Mouse (Mus musculus) stomach, embryonic 16.5 days (tissue): ENCODE data around the gene Plk1. TPM values are rescaled to one million over a fixed set of nuclear protein-coding genes. Genes with fewer than 3 reads are reported as not detected.

ENCODE experiments used
- ATAC-seq: fragments of 200-750 bp; cut with Nextera tagmentation; 2 replicates; pipeline ENCODE4 v1.8.0; 2017; ENCODE audit warnings: moderate number of reproducible peaks, moderate TSS enrichment; ENCODE audit not compliant: insufficient read depth, low FRiP score
- H3K27ac ChIP-seq: fragments of 300-500 bp; sonication (generic); 2 replicates; pipeline ENCODE4 v1.5.1; 2014; ENCODE audit warnings: low read length
- H3K27me3 ChIP-seq: fragments of 300-500 bp; sonication (generic); 2 replicates; pipeline ENCODE4 v1.6.1; 2014; ENCODE audit warnings: low read length, control low read depth, mixed read lengths; ENCODE audit not compliant: control insufficient read depth, insufficient read depth
- H3K36me3 ChIP-seq: fragments of 300-500 bp; sonication (generic); 2 replicates; pipeline ENCODE4 v1.6.1; 2014; ENCODE audit warnings: low read length; ENCODE audit not compliant: control insufficient read depth, insufficient read depth
- H3K4me1 ChIP-seq: fragments of 300-500 bp; sonication (generic); 2 replicates; pipeline ENCODE4 v1.6.1; 2014; ENCODE audit warnings: low read length, control low read depth, mixed read lengths; ENCODE audit not compliant: control insufficient read depth, insufficient read depth
- H3K4me2 ChIP-seq: fragments of 300-500 bp; sonication (generic); 2 replicates; pipeline ENCODE4 v1.6.1; 2014; ENCODE audit warnings: low read depth, low read length, mixed read lengths
- H3K4me3 ChIP-seq: fragments of 300-500 bp; sonication (generic); replicated peaks from 2 replicates; pipeline ENCODE4 v1.5.1; 2014; ENCODE audit warnings: mild to moderate bottlenecking, low read length
- H3K9ac ChIP-seq: fragments of 300-500 bp; sonication (generic); 2 replicates; pipeline ENCODE4 v1.6.1; 2014; ENCODE audit warnings: low read length
- H3K9me3 ChIP-seq: fragments of 300-500 bp; sonication (generic); replicated peaks from 2 replicates; pipeline ENCODE4 v1.6.1; 2016; ENCODE audit warnings: low read length, control low read depth; ENCODE audit not compliant: control insufficient read depth
- WGBS: fragments of 180-500 bp; shearing (Covaris S2); extraction: QIAGEN DNeasy Blood & Tissue Kit; methylation state at CpG from one replicate; pipeline ENCODE4 v1.1.7; 2014; 5-methylcytosine and 5-hydroxymethylcytosine counted together
- polyA plus RNA-seq: library from polyadenylated mRNA; unstranded; fragments of >200 nt; fragmentation: Nextera tagmentation; extraction: Ambion mirVana; gene quantifications from 2 replicates; pipeline ENCODE4 v1.2.1, GENCODE M21; 2015

The Plk1 gene
- 100 and 103 TPM in 2 replicates for polyA plus RNA-seq

GRCm38 (mm10) chr7:122158915-122159902, at the start of gene Plk1:
Gene Plk1, plus strand, starts transcription at chr7:122159439.
- peak within 1 kb of the TSS; percentile 84 for H3K9ac ChIP-seq
- under 1% methylated on average over 63 of the region's 63 CpGs for WGBS
- peak within 1 kb of the TSS; percentile 93 for H3K27ac ChIP-seq
- H3K9me3 ChIP-seq: no peaks in the 10 kb centered on the region
- peak within 1 kb of the TSS; percentile 87 for H3K4me3 ChIP-seq
- H3K27me3 ChIP-seq: no peaks in the 10 kb centered on the region
- H3K36me3 ChIP-seq: peaks cover 8% of the 10 kb centered on the region
- H3K4me1 ChIP-seq: peaks cover 33% of the 10 kb centered on the region
- peak within 1 kb of the TSS; percentile 89 for H3K4me2 ChIP-seq
- ATAC-seq: peak; percentile 91

- H3K9me3 ChIP-seq: no peaks in the 10 kb centered on the region
- WGBS: 82% methylated on average over 4 of the region's 4 CpGs
- H3K27ac ChIP-seq: no peak overlapping the region
- H3K4me1 ChIP-seq: no peaks in the 10 kb centered on the region
- peaks cover 10% of the 10 kb centered on the region; the same call in 1 of the 2 replicates for H3K36me3 ChIP-seq
- H3K4me3 ChIP-seq: no peak overlapping the region
- ATAC-seq: no peak
- H3K9ac ChIP-seq: no peak overlapping the region
- H3K4me2 ChIP-seq: no peak overlapping the region
- H3K27me3 ChIP-seq: no peaks in the 10 kb centered on the region
Measured at GRCm38 (mm10) chr7:122123518-122123917, 35.7 kb upstream of the Plk1 start.

- Histone ChIP-seq H3K4me2 (no peak overlapping the region), H3K27ac (no peak overlapping the region), H3K4me1 (no peaks in the 10 kb centered on the region), H3K9ac (no peak overlapping the region), H3K27me3 (no peaks in the 10 kb centered on the region), H3K36me3 (peaks cover 10% of the 10 kb centered on the region; the same call in 1 of the 2 replicates), H3K9me3 (no peaks in the 10 kb centered on the region), H3K4me3 (no peak overlapping the region)
- no peak for ATAC-seq
- 80% methylated on average over 8 of the region's 8 CpGs for WGBS
Measured at GRCm38 (mm10) chr7:122125636-122126035, 33.6 kb upstream of the Plk1 start.

GRCm38 (mm10) chr7:122126946-122127345, 32.3 kb upstream of the Plk1 start:
- H3K36me3 ChIP-seq: peaks cover 10% of the 10 kb centered on the region; the same call in 1 of the 2 replicates
- H3K9ac ChIP-seq: no peak overlapping the region
- H3K4me2 ChIP-seq: no peak overlapping the region
- H3K4me3 ChIP-seq: no peak overlapping the region
- no peaks in the 10 kb centered on the region for H3K4me1 ChIP-seq
- WGBS: 93% methylated on average over 11 of the region's 11 CpGs
- ATAC-seq: no peak
- H3K27ac ChIP-seq: no peak overlapping the region
- H3K27me3 ChIP-seq: no peaks in the 10 kb centered on the region
- H3K9me3 ChIP-seq: no peaks in the 10 kb centered on the region

- Histone ChIP-seq H3K9ac (no peak overlapping the region; the same call in 1 of the 2 replicates), H3K4me3 (peak overlapping the region; percentile 84), H3K27ac (no peak overlapping the region), H3K36me3 (0 out of 2 replicates have a peak, but pooled peaks cover 11% of the 10 kb centered on the region), H3K9me3 (no peaks in the 10 kb centered on the region), H3K4me2 (peak overlapping the region; percentile 66), H3K27me3 (no peaks in the 10 kb centered on the region), H3K4me1 (peaks cover 4% of the 10 kb centered on the region; the same call in 1 of the 2 replicates)
- ATAC-seq: no peak
Measured at GRCm38 (mm10) chr7:122131834-122132233, 27.4 kb upstream of the Plk1 start.

GRCm38 (mm10) chr7:122132497-122133337, 26.5 kb upstream of the Plk1 start, which contains the start of the genes Palb2 and Dctn5:
Gene Palb2, minus strand, starts transcription at chr7:122132985.
Gene Dctn5, plus strand, starts transcription at chr7:122133041.
- no peaks in the 10 kb centered on the region for H3K27me3 ChIP-seq
- H3K4me2 ChIP-seq: peak within 1 kb of the TSS; percentile 67
- H3K36me3 ChIP-seq: 0 out of 2 replicates have a peak, but pooled peaks cover 11% of the 10 kb centered on the region
- peak within 1 kb of the TSS; percentile 93 for H3K9ac ChIP-seq
- H3K4me3 ChIP-seq: peak within 1 kb of the TSS; percentile 84
- peak; percentile 98 for ATAC-seq
- H3K4me1 ChIP-seq: peaks cover 4% of the 10 kb centered on the region; the same call in 1 of the 2 replicates
- under 1% methylated on average over 54 of the region's 54 CpGs for WGBS
- H3K9me3 ChIP-seq: no peaks in the 10 kb centered on the region
- H3K27ac ChIP-seq: peak within 1 kb of the TSS; percentile 59

- Histone ChIP-seq H3K27ac (peak overlapping the region; percentile 59), H3K36me3 (0 out of 2 replicates have a peak, but pooled peaks cover 8% of the 10 kb centered on the region), H3K4me1 (peaks cover 4% of the 10 kb centered on the region; the same call in 1 of the 2 replicates), H3K4me2 (peak overlapping the region; percentile 67), H3K9me3 (no peaks in the 10 kb centered on the region), H3K4me3 (peak overlapping the region; percentile 84), H3K27me3 (no peaks in the 10 kb centered on the region), H3K9ac (peak overlapping the region; percentile 93)
- WGBS: 12% methylated on average over 8 of the region's 8 CpGs
- no peak for ATAC-seq
Measured at GRCm38 (mm10) chr7:122133338-122133625, 26.0 kb upstream of the Plk1 start.

- H3K27me3 ChIP-seq: no peaks in the 10 kb centered on the region
- H3K9ac ChIP-seq: no peak overlapping the region
- no peak overlapping the region for H3K27ac ChIP-seq
- ATAC-seq: no peak
- WGBS: 71% methylated on average over 10 of the region's 10 CpGs
- H3K4me2 ChIP-seq: no peak overlapping the region
- H3K9me3 ChIP-seq: no peaks in the 10 kb centered on the region
- no peak overlapping the region for H3K4me3 ChIP-seq
- 0 out of 2 replicates have a peak, but pooled peaks cover 12% of the 10 kb centered on the region for H3K36me3 ChIP-seq
- peaks cover 4% of the 10 kb centered on the region; the same call in 1 of the 2 replicates for H3K4me1 ChIP-seq
Measured at GRCm38 (mm10) chr7:122135070-122135469, 24.2 kb upstream of the Plk1 start.
